Mouse (Mus musculus) embryo, embryonic 11.5 days (tissue): ENCODE data around the gene Ccdc69.
"Not testable (repeated sequence)": the region's sequence is repeated elsewhere in the genome, so short reads cannot be mapped to it uniquely, and the experiment has no call there.

Source experiments
- DNase-seq: peaks from one replicate; pipeline ENCODE4 v3.0.0-alpha.2; 2012; ENCODE audit warnings: low read depth, low spot score

Ccdc69 gene

GRCm38 (mm10) chr11:55096731-55097462, 19.0 kb upstream of the Ccdc69 start:
- no peak for DNase-seq

GRCm38 (mm10) chr11:55096296-55096695, 18.4 kb upstream of the Ccdc69 start:
- DNase-seq: not testable (repeated sequence)

GRCm38 (mm10) chr11:55093096-55093495, 15.2 kb upstream of the Ccdc69 start:
- no peak for DNase-seq

GRCm38 (mm10) chr11:55089892-55090291, 12.0 kb upstream of the Ccdc69 start:
- no peak for DNase-seq

GRCm38 (mm10) chr11:55087006-55087405, 9.1 kb upstream of the Ccdc69 start:
- peak; percentile 74 for DNase-seq

GRCm38 (mm10) chr11:55085396-55085795, 7.5 kb upstream of the Ccdc69 start:
- no peak for DNase-seq

GRCm38 (mm10) chr11:55084629-55085028, 6.7 kb upstream of the Ccdc69 start:
- DNase-seq: no peak

- DNase-seq: no peak
These were observed 3.3 kb upstream of the Ccdc69 start for GRCm38 (mm10) chr11:55081206-55081605.

GRCm38 (mm10) chr11:55079180-55079579, 1.2 kb upstream of the Ccdc69 start:
- DNase-seq: no peak

GRCm38 (mm10) chr11:55078502-55078901, 571 bp upstream of the Ccdc69 start:
- DNase-seq: no peak

- no peak for DNase-seq
These were observed 1.7 kb downstream of the Ccdc69 start for GRCm38 (mm10) chr11:55076234-55076633.

GRCm38 (mm10) chr11:55075602-55076001, 2.3 kb downstream of the Ccdc69 start:
- no peak for DNase-seq

- DNase-seq: no peak
These were observed 4.7 kb downstream of the Ccdc69 start for GRCm38 (mm10) chr11:55073191-55073590.

- no peak for DNase-seq
These were observed 5.5 kb downstream of the Ccdc69 start for GRCm38 (mm10) chr11:55072467-55072866.

- no peak for DNase-seq
These were observed 6.6 kb downstream of the Ccdc69 start for GRCm38 (mm10) chr11:55071344-55071743.

- no peak for DNase-seq
These were observed 8.9 kb downstream of the Ccdc69 start for GRCm38 (mm10) chr11:55069023-55069422.

GRCm38 (mm10) chr11:55066921-55067320, 11.0 kb downstream of the Ccdc69 start:
- no peak for DNase-seq

GRCm38 (mm10) chr11:55062856-55063255, 15.1 kb downstream of the Ccdc69 start:
- no peak for DNase-seq

- no peak for DNase-seq
These were observed 17.1 kb downstream of the Ccdc69 start for GRCm38 (mm10) chr11:55060802-55061201.

- DNase-seq: no peak
These were observed 20.4 kb downstream of the Ccdc69 start for GRCm38 (mm10) chr11:55057511-55057910.

GRCm38 (mm10) chr11:55050837-55051510, 27.0 kb downstream of the Ccdc69 start:
- no peak for DNase-seq

- no peak for DNase-seq
These were observed 31.3 kb downstream of the Ccdc69 start for GRCm38 (mm10) chr11:55046600-55046999.

- no peak for DNase-seq
These were observed 36.6 kb downstream of the Ccdc69 start for GRCm38 (mm10) chr11:55041348-55041747.
